Mouse (Mus musculus) embryonic facial prominence, embryonic 10.5 days (tissue): ENCODE measurements around the gene Gal3st2b. TPM values are rescaled to one million over a fixed set of nuclear protein-coding genes. Genes with fewer than 3 reads are reported as not detected.
"Not testable (repeated sequence)": the region's sequence is repeated elsewhere in the genome, so short reads cannot be mapped to it uniquely, and the experiment has no call there.

ENCODE experiments used
- DNase-seq: peaks from one replicate; pipeline ENCODE4 v3.0.0-alpha.2; 2017; ENCODE audit warnings: low spot score
- H3K27ac ChIP-seq: fragments of 300-500 bp; sonication (generic); replicated peaks from 2 replicates; pipeline ENCODE4 v1.5.1; 2016; ENCODE audit warnings: mild to moderate bottlenecking
- H3K27me3 ChIP-seq: fragments of 300-500 bp; sonication (generic); replicated peaks from 2 replicates; pipeline ENCODE4 v1.6.1; 2016; ENCODE audit warnings: low read depth, mild to moderate bottlenecking; ENCODE audit not compliant: poor library complexity, severe bottlenecking
- H3K36me3 ChIP-seq: fragments of 300-500 bp; sonication (generic); replicated peaks from 2 replicates; pipeline ENCODE4 v1.6.1; 2016; ENCODE audit warnings: mild to moderate bottlenecking, moderate library complexity
- H3K4me1 ChIP-seq: fragments of 300-500 bp; sonication (generic); 2 replicates; pipeline ENCODE4 v1.6.1; 2016
- H3K4me3 ChIP-seq: fragments of 300-500 bp; sonication (generic); 2 replicates; pipeline ENCODE4 v1.5.1; 2016; ENCODE audit warnings: mild to moderate bottlenecking, moderate library complexity
- H3K9me3 ChIP-seq: fragments of 300-500 bp; sonication (generic); 2 replicates; pipeline ENCODE4 v1.6.1; 2016; ENCODE audit warnings: mild to moderate bottlenecking
- WGBS: fragments of 180-500 bp; shearing (Covaris S2); methylation state at CpG from one replicate; pipeline ENCODE4 v1.1.7; 2016; 5-methylcytosine and 5-hydroxymethylcytosine counted together
- polyA plus RNA-seq: library from polyadenylated mRNA; unstranded; fragments of >200 nt; fragmentation: Nextera tagmentation; extraction: Ambion mirVana; gene quantifications from 2 replicates; pipeline ENCODE4 v1.2.1, GENCODE M21; 2016

Gene Gal3st2b
- polyA plus RNA-seq: not detected in 2 replicates

GRCm38 (mm10) chr1:93918011-93918410 lies at the start of gene Gal3st2b:
Gene Gal3st2b (plus strand): TSS chr1:93918311.
- WGBS: 84% methylated on average over 2 of the region's 2 CpGs
- not testable (repeated sequence) for H3K4me1 ChIP-seq

GRCm38 (mm10) chr1:93871594-93872105 lies 46.5 kb upstream of the Gal3st2b start:
- not testable (repeated sequence) for H3K4me3 ChIP-seq, H3K27me3 ChIP-seq, H3K4me1 ChIP-seq, H3K27ac ChIP-seq, DNase-seq, H3K9me3 ChIP-seq, H3K36me3 ChIP-seq
- 33% methylated on average over 1 of the region's 1 CpGs for WGBS

More at GRCm38 (mm10) chr1:93918011-93918410, at the start of gene Gal3st2b:
- H3K9me3 ChIP-seq, H3K27me3 ChIP-seq, H3K27ac ChIP-seq, DNase-seq, H3K4me3 ChIP-seq, H3K36me3 ChIP-seq: not testable (repeated sequence)

- DNase-seq, H3K4me3 ChIP-seq: not testable (repeated sequence)
- WGBS: 94% methylated on average over 18 of the region's 22 CpGs
These were observed 43.7 kb upstream of the Gal3st2b start for GRCm38 (mm10) chr1:93874405-93874804.

DNA sequence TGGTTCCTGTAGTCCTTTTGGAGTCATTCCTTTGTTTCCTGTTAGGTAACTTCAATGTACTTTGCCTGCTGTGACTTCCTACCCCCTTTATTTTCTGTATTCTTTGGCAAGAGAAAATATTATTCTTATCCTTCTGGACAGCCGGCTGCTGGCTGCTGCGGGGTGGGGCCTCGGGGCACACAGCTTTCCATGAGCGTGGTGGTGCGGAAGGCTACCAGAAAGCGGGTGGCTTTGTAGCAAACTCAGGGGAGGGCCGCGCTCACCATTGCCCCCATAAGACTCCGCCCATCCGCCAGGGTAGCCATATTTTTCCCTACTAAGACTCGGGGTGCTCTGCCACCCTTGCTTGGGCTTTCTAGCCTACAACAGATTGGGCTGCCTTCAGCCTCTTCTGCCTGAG lies 36.3 kb upstream of the Gal3st2b start:
- not testable (repeated sequence) for DNase-seq, H3K36me3 ChIP-seq, H3K9me3 ChIP-seq, H3K27me3 ChIP-seq, H3K27ac ChIP-seq, H3K4me1 ChIP-seq, H3K4me3 ChIP-seq
- no CpG with 5 or more reads among the region's 11 CpGs for WGBS

More at GRCm38 (mm10) chr1:93874405-93874804, 43.7 kb upstream of the Gal3st2b start:
- not testable (repeated sequence) for H3K27me3 ChIP-seq, H3K27ac ChIP-seq, H3K4me1 ChIP-seq, H3K9me3 ChIP-seq, H3K36me3 ChIP-seq

GRCm38 (mm10) chr1:93890936-93891335 lies 27.2 kb upstream of the Gal3st2b start:
- H3K27ac ChIP-seq, H3K27me3 ChIP-seq, H3K36me3 ChIP-seq, H3K4me3 ChIP-seq, H3K4me1 ChIP-seq, DNase-seq, H3K9me3 ChIP-seq: not testable (repeated sequence)
- 64% methylated on average over 1 of the region's 1 CpGs for WGBS

DNA sequence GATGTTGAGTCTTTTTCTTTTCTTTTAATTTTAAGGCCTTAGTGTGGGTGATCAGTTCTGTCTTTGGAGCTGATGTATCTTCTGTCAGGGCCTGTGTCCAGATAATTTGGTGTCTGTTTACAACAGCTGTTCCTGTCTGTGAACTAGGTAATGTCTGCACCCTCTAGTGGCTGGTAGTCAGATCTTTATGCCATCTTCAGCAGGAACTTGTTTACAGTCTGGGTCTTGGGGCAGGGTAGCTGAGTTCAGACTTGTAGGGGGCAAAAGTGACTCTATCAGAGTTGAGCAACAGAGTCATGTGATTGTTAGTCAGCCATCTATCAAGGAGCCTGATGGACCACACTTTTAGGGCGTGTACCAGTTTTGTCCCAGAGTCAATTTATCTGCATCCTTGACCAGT lies 20.7 kb upstream of the Gal3st2b start:
- not testable (repeated sequence) for H3K9me3 ChIP-seq, DNase-seq, H3K4me1 ChIP-seq, H3K27me3 ChIP-seq, H3K4me3 ChIP-seq, H3K27ac ChIP-seq, H3K36me3 ChIP-seq
- WGBS: no CpG with 5 or more reads among the region's 1 CpGs

DNA sequence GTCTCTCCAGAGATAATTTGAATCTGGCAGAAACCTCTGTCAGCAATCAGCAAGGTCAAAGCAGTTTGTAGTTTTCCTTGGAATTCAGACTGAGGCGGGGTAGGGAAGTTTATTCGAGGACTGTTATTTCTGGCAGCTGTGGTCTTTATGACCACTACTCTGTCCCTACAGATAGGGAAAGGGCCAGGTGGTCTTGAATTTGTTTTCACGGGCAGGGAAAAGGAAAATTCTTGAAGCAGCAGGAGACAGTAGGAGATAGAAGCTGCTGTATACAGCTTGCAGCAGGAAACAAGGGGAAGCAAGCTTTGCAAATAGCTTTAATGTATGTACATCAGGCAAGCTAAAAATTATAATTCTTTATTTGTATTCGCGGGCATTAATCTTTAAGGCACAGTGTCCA lies 16.8 kb upstream of the Gal3st2b start:
- DNase-seq, H3K4me3 ChIP-seq, H3K4me1 ChIP-seq, H3K27me3 ChIP-seq, H3K9me3 ChIP-seq, H3K36me3 ChIP-seq, H3K27ac ChIP-seq: not testable (repeated sequence)
- 74% methylated on average over 5 of the region's 5 CpGs for WGBS

GRCm38 (mm10) chr1:93906690-93907089 lies 11.4 kb upstream of the Gal3st2b start:
- not testable (repeated sequence) for DNase-seq, H3K4me1 ChIP-seq, H3K9me3 ChIP-seq, H3K27me3 ChIP-seq, H3K4me3 ChIP-seq, H3K36me3 ChIP-seq, H3K27ac ChIP-seq
- 91% methylated on average over 4 of the region's 5 CpGs for WGBS

DNA sequence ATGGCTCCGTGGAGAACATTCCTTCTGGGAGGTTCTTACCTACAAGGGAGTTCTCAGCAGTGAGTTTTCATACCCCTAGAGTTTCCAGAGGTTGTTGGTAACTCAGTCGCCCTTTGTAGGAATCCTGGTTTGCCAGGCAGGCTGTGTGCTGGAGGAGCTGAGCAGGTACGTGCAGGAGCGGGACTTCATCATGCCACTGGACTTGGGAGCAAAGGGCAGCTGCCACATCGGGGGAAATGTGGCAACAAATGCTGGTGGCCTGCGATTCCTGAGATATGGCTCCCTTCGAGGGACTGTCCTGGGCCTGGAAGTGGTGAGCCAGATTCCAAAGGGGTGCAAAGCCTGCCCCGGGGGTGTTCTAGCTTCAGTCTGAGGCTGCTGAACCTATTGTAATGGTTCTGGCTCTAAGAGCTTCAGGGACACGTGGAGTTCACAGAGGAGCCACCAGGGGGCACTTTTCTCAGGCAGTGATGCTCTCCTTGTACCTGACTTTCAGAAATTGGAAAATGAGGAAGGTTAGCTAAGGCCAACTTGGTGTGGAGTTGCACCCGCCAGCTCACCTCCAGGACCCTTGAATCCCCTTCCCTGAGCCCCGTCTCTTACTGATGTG lies 9.0 kb upstream of the Gal3st2b start:
- no CpG with 5 or more reads among the region's 11 CpGs for WGBS
- not testable (repeated sequence) for H3K4me1 ChIP-seq, DNase-seq, H3K4me3 ChIP-seq, H3K36me3 ChIP-seq, H3K27ac ChIP-seq, H3K9me3 ChIP-seq, H3K27me3 ChIP-seq

GRCm38 (mm10) chr1:93911877-93912276 lies 6.2 kb upstream of the Gal3st2b start:
- not testable (repeated sequence) for DNase-seq, H3K27me3 ChIP-seq, H3K9me3 ChIP-seq, H3K4me1 ChIP-seq, H3K4me3 ChIP-seq, H3K27ac ChIP-seq, H3K36me3 ChIP-seq
- no CpG with 5 or more reads among the region's 2 CpGs for WGBS

DNA sequence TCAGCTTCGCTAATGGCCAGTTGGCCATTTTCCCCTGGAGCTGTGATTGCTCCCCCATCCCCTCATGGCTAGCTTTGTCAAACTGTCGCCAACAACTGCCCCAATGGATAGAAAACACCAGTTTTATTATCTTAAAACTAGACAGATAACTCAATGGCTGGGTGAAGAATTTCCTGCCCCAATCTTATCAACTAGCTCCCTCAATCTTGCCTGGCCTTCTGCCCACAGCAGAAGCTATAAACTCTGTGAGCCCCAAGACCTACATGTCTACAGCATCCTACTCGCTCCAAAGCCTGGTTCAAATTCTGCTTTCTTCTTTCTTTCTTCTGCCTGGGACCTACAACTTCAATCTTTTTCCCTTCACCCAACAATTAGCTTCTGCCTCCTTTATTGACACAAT lies 951 bp upstream of the Gal3st2b start:
- not testable (repeated sequence) for DNase-seq, H3K36me3 ChIP-seq, H3K4me1 ChIP-seq, H3K27ac ChIP-seq, H3K27me3 ChIP-seq, H3K9me3 ChIP-seq, H3K4me3 ChIP-seq
- 90% methylated on average over 3 of the region's 3 CpGs for WGBS

DNA sequence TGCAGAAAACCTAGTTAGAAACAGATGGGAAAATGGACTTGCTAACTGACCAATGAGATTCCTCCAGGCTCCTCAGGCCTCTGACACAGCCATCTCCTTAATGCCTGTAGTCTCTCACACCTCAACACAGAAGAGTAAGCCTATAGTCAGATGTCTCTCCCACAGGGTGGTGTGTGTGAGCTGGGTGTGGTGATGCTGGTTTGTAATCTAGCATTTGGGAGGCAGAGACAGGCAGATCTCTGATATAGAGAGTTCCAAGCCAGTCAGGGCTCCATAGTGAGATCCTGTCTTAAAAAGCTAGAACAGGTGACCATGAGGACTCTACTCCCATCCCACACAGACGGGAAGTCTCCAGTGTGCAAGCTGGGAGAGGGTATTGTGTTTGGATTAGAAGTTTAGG lies 664 bp downstream of the Gal3st2b start:
- not testable (repeated sequence) for H3K9me3 ChIP-seq, H3K4me1 ChIP-seq, H3K27ac ChIP-seq, H3K4me3 ChIP-seq, DNase-seq, H3K27me3 ChIP-seq, H3K36me3 ChIP-seq
- WGBS: 67% methylated on average over 1 of the region's 1 CpGs

- H3K27ac ChIP-seq, H3K36me3 ChIP-seq, H3K9me3 ChIP-seq, DNase-seq, H3K4me1 ChIP-seq, H3K4me3 ChIP-seq, H3K27me3 ChIP-seq: not testable (repeated sequence)
- WGBS: 88% methylated on average over 3 of the region's 3 CpGs
These were observed 1.2 kb downstream of the Gal3st2b start for GRCm38 (mm10) chr1:93919321-93919720.
